Mouse (Mus musculus) gonadal fat pad, adult 2 months (tissue): ENCODE results near the gene Arhgap31. TPM values are rescaled to one million over a fixed set of nuclear protein-coding genes. Genes with fewer than 3 reads are reported as not detected.
"Not testable (repeated sequence)": the region's sequence is repeated elsewhere in the genome, so short reads cannot be mapped to it uniquely, and the experiment has no call there.

Source experiments
- DNase-seq: peaks from one replicate; pipeline ENCODE4 v3.0.0-alpha.2; 2012; ENCODE audit warnings: low read depth
- polyA plus RNA-seq: library from polyadenylated mRNA; depleted of rRNA; stranded (reverse); fragments of >200 nt; gene quantifications from 2 replicates; pipeline ENCODE4 v1.2.3, GENCODE M21; 2012

The Arhgap31 gene
- polyA plus RNA-seq, 1 experiment: 13.1 TPM

GRCm38 (mm10) chr16:38728576-38729132 is 15.6 kb upstream of the Arhgap31 start:
- no peak for DNase-seq

DNA sequence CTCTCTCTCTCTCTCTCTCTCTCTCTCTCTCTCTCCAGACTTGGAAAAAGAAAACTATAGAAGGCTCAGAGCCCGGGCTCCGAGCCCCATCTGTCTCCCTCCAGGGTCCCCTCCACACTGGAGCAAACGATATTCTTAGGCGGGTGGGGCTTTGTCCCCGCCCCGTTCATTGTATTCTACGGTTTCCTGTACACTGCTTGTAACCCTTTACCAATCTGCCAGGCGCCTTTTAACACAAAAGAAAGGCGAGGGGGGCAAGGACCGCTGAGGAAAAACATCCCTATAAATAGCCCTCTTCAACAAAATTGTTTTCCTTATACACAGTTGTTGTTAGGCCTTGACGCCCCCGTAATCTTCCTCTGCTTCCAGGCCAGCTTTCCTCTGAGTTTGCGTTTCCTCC is 11.9 kb upstream of the Arhgap31 start:
- no peak for DNase-seq

- DNase-seq: no peak
Observed at GRCm38 (mm10) chr16:38724256-38724655, 11.2 kb upstream of the Arhgap31 start.

- DNase-seq: no peak
Observed at GRCm38 (mm10) chr16:38721377-38721776, 8.3 kb upstream of the Arhgap31 start.

DNA sequence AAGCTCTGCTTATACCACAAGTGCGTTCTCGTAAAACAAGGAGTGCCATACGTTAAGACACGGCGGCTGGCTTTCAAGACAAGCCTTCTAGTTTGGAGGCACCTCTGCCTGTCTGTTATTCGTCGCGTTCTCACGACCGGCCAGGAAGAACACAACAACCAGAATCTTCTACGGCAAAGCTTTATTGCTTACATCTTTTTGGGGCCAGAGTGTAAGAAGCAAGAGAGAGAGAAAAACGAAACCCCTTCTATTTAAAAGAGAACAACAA is 1.1 kb upstream of the Arhgap31 start:
- not testable (repeated sequence) for DNase-seq

DNA sequence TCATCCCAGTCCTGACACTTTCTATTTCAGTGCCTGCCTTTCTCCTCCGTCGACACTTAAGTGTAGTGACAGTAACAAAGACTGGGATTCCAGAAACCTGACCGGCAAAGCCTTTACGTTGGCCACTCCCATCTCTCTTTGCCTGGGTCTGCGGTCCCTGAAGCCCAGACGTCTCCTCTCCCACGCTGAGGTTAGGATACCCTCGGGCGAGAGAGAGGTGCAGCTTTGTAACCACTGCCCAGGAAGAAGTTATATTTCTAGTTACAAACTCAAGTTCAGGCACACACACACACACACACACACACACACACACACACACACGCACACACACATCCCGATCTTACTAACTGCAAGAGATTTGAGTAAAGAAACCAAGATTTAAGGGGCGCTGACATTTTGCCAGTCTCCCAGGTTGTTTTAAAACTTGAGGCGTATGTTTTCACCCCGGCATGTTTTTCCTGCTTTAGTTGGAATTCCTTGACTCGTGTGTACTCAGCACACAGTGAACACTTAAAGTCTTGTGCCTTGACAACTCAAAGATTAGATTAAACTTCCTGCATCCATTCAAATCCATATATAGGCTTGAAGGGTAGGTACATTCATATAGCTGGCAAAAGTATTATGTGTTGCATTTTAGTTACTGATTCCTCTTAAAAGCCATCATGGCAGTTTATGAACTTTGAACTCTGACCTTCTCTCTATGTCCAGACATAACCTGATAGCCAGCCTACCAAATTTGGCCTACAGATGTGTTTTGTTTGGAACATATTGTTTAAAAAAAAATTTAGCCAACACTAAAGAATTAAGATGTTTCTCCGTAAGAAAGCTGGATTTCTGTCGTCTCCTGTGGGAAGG is 557 bp upstream of the Arhgap31 start:
- no peak for DNase-seq

- DNase-seq: no peak
Observed at GRCm38 (mm10) chr16:38712105-38712504, 969 bp downstream of the Arhgap31 start.

- no peak for DNase-seq
Observed at GRCm38 (mm10) chr16:38711245-38711644, 1.8 kb downstream of the Arhgap31 start.

- no peak for DNase-seq
Observed at GRCm38 (mm10) chr16:38708962-38709520, 4.0 kb downstream of the Arhgap31 start.

DNA sequence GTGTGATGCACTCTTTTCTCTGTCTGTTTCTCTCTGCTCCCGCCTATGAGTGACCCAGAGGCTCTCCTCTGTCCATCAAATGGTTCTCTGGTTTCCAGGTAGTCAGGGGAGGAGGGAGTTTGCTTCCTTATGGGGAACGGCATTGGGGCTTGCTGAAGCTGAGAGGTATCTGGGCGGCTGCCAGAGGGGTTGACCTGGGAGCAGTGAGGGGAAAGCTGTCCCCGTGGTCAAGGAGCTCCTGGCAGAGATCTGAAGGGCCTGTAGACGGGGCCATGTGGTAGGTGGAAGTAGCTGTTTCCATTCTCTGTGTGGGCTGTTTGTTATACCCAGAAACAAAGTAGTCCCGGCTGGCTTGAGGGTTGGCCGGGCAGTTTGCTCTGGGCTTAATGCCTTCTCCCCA is 6.3 kb downstream of the Arhgap31 start:
- DNase-seq: no peak

DNA sequence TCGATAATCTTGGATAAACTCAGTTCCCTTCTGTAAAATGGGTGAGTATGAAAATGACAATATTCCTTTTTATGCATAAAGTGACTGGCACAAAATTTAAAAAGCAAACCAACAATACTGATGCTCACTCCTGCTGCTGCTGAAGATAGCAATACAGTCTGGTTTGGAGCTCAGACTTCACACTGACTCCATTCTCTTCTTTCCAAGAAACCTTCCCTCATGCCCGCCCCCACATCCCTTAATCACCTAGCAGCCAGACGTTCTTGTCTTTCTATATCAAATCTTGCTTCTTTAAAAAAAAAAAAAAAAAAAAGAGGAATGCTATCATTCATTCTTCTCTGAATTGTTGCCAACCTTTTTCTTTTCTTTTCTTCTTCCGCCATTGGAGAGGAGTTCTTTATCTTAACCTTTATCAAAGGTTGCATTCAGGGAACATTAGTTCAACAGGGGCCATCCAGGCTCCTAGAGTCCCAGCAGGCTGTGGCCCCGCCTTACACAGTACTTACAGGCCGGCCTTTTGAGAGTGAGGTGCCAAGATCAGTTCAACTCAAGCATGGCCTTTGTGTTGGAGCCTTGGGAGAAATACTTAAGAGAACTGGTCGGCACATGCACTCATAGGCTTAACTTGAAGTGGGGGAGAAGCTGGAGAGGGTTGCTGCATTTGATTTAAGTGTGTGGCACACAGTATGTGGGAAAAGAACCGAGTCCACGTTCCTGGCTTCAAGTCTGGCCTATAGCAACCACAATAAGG is 7.4 kb downstream of the Arhgap31 start:
- DNase-seq: no peak

DNA sequence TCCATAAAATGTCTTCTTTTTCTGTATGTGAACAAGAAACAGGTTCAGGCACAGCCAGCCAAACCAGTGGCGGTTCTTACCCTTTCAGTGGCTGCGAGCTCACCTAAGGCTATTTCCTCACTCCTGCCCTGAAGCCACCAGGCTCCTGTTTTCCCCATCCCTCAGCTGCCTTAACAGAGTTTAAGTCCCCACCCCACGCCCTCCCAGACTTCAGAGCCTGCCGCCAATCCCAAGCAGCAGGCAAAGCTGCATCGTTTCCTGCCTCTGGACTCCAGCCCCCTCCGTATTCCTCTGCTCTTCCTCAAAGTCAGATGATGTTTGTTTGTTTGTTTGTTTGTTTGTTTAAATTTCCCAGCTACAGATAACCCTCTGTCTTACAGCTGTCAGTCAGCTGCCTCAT is 9.6 kb downstream of the Arhgap31 start:
- DNase-seq: no peak

GRCm38 (mm10) chr16:38702316-38702715 is 10.8 kb downstream of the Arhgap31 start:
- DNase-seq: no peak

DNA sequence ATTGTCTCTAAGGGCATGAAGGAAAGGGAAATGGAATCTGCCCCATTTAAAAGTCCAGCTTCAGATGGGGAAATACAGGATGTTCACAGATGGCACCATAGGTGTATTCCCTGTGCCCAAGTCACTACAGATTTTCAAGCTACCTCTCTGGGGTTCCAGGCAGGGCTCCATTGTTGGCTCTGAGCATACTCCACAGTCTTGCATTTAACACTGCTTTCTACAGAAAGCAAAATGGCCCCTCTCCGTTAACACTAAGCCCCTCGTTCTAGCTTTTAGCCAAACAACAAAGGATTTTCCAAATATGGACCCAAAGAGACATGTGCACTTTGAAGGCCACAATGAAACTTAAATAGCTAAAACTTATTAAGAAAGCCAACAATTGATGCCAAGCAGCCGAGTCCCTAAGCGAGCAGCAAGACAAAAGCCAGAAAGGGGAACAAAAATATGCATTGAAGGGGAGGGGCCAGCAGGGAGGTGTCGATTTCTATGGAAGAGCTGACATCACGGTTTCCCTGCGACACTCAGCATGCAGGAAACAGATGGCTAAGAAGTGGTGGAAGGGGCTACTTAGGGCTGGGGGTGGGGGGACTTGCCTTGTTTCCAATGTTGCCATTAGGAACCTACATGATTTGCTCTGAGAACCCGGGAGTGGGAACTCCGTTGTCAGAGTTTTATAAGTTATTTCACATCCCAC is 11.4 kb downstream of the Arhgap31 start:
- DNase-seq: no peak

DNA sequence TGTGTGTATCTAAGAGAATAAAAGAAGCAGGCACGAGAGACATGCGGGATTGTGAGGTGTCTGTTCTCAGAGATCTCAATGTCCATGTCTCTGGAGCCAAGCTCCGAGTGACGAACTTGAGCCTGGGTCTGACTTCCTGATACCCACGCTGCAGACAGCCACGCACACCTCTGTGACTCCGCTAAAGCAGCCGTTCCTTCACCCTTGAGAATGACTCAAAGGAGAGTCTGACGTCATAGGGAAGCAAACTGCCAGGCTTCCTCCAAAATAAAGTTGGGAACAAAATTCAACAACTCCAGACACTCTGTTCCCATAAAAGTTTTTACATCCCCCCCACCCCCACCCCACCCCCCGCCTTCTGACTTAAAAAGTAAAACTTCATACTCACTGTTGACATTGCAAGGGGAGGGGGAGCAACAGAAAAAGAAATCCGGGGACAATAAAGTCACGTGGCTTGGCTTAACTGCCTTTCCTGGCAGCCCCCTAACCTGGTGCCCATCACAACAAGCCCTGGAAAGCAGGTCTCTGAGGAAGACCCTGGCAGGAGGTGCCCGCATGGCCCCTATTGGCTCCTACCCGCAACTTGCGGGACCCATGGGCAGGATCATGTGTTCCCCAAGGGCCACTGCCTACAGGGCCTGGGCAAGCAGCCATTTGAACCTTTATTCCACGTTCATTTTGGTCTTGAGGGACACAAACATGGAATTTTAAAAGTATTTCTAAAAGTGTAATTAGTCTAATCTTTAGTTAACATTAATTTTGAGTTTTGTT is 12.5 kb downstream of the Arhgap31 start:
- DNase-seq: no peak

DNA sequence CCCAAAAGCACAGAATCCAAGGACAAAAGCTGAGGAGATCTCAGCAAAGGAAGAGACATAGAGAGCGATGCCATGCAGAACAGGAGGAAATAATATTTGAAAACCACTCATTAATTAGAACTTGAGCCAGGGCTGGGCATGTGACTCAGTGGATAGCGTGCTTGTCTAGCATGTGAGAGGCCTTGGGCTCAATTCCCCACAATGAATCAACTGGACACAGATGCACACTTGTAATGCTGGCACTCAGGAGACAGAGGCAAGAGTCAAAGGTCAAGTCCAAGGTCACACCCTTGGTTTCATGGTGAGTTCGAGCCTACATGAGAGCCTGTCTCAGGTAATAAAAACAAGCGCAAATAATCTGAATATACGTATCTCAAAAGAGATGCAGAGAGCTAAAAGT is 15.5 kb downstream of the Arhgap31 start:
- no peak for DNase-seq

GRCm38 (mm10) chr16:38695557-38695956 is 17.5 kb downstream of the Arhgap31 start:
- no peak for DNase-seq

DNA sequence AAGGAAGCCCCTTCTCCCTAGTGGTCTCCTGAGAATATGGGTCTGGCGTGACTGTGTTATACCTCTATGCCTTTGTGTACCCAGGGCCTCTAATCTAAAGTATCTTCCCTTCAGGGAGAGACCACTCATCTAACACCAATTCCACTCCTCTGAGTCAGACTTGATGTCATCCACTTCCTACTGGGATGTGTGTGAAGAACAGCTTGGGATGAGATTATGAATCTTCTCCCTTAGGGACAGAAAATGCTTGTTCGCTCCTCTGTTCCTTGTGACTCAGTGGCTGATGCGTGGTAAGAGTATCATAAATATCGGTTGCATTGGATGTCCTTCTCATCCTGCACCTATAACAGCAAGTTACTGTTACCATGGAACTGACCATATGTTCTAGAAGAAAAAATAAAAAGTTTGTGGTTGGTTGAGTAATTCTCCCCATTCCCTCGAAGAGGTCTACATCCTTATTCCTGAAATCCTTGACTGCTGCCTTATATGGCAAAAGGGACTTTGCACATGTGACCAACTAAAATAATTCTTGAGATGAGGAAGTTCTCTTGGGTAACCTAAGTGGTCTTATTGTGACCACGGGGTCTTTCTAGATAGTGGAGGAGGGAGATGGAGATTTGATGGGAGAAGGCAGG is 18.1 kb downstream of the Arhgap31 start:
- no peak for DNase-seq

- DNase-seq: no peak
Observed at GRCm38 (mm10) chr16:38690501-38690900, 22.6 kb downstream of the Arhgap31 start.

DNA sequence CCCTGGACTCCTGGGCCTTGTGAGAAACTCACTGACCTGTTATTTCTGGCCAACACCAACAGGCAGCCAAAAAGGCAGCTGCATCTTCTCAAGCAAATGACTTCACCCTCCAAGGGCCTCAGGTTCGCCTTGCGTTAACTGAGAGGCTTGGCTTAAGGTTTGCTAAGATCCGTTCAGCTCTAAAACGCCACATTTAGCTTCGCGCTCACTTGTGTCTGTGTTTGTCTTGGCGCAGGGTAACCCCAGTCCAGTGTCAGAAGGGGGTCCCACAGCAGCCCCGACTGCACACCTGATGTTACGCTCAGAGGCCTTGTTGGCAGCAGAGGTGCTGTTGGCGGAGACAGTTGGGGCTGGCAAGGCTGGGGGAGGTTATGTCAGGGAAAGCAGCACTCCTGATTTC is 23.3 kb downstream of the Arhgap31 start:
- DNase-seq: no peak
